Mouse (Mus musculus): ENCODE measurements around the gene Wnt10b.
A peak's percentile ranks its signal among the peaks of the same experiment; 100 is the strongest.

GRCm38 (mm10) chr15:98789661-98790535, 11.9 kb upstream of the Wnt10b start, which contains the start of gene Wnt1:
- TF ChIP-seq EP300 (optimal IDR thresholded peaks at IDR 0.05) (no peak), CTCF (IDR thresholded peaks at IDR 0.05; ENCODE audit: low read depth) (peak; percentile 76)
